Mouse (Mus musculus): ENCODE measurements around the gene Aox2. TPM values are rescaled to one million over a fixed set of nuclear protein-coding genes. Genes with fewer than 3 reads are reported as not detected.

Gene Aox2
- total RNA-seq, 2 experiments from 2014 or later, result 0.05 TPM; not detected in 1

DNA sequence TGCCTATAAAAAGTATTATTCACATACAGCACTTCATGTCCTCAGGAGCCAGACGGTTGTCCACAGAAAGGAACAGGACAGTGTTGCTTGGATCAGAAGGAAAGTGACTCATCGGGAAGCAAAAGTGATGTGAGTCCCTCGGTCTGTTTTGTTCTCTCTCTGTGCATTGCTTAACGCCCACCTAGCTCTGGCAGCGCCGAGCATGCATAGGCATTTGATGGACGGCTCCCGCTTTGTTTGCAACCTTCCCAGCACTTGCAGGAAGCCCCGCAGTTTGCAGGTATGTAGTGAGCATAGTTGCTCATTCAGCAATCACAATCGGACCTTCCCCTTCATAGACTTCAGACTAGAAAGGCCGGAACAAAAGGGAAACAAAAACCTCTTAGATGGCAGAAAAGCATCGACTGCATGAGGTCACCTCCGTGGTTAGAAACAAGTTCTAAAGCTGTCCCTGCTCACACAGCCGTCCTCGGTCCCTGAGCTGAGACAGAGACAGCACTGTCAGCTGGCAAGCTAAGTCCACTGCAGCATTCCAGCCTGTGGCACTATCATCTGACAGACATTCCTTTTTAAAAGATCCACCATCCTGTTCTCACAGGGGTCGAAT lies 11.8 kb downstream of the Aox2 start:
- DNase-seq, result no peak

GRCm38 (mm10) chr1:58291394-58292300 lies 13.5 kb downstream of the Aox2 start:
- DNase-seq, result peak; percentile 39

- DNase-seq, result no peak
Observed at GRCm38 (mm10) chr1:58294730-58295129, 16.6 kb downstream of the Aox2 start.

- DNase-seq, result peak; percentile 80
Observed at GRCm38 (mm10) chr1:58296278-58296677, 18.2 kb downstream of the Aox2 start.

DNA sequence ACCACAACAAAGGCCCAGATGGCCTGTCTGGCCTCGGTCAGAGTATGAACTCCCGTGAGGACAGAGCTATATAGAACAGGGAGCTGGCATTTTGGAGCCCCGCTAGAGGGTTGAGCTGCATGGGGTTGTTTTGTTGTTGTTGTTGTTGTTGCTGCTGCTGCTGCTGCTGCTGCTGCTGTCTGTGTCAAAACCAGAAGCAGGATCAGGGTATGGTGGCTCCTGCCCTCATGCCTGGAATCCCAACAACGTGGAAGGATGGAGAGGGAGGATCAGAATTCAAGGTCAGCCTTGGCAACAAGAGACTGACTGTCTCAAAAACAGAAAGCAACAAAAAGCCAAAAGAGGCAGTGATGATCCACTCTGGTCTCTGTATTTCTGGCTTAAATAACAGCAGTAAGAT lies 18.7 kb downstream of the Aox2 start:
- peak; percentile 2 for DNase-seq

DNA sequence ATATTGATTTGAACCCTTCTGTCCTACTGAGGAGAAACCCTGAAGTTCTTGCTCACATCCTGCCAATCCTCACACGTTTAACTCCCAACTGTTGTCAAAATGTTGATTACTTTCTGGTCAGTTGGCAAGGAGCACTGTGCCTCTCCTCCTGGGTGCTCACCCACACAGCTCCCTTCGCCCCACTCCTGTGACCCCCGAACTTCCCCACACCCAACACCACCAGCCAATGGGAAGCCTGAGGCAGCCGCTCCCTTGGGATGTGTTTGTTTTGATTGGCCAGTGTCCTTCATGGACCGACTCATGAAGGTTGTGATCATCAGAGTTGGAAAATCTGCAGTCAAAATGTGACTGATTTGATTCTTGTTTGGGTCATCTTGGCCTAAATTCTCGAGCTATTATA lies 20.2 kb downstream of the Aox2 start:
- DNase-seq, result no peak

DNA sequence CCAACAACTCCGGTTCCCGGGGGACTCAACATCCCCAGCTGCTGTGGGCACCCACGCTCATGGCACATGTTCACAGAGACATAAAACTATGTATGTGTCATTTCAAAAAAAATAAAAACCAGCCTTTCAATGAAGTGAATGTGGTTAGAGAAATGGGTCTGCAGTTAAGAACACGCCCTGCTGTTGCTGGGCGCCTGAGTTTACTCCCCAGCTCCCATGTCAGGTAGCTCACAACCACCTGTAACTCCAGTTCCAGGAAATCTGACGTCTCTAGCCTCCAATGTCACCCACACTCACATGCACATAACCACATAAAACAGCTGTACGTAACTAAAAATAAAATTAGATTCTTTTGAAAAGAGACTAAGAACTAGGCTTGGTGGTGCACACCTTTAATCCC lies 22.9 kb downstream of the Aox2 start:
- DNase-seq, result no peak

- DNase-seq, result no peak
Observed at GRCm38 (mm10) chr1:58302015-58302414, 23.9 kb downstream of the Aox2 start.

DNA sequence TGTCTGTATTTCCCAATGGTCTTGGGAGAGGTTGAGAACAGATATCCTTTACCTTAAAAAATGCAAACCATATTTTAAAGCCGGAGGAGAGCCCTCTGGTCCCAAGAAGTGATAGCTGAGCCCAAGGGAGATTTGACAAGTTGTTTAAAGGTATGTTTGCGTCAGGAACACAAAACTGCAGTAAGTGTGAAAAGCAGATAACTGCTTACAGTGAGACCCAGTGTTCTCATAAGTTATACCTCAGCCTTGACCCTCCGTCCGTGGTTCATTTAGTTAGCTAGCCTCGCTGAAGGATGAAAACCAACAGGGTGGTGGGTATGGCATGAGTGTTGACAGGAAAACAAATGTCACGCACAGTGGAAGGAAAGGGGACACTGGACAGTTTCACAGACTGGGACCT lies 24.9 kb downstream of the Aox2 start:
- no peak for DNase-seq

GRCm38 (mm10) chr1:58303726-58304125 lies 25.6 kb downstream of the Aox2 start:
- DNase-seq, result peak; percentile 34

DNA sequence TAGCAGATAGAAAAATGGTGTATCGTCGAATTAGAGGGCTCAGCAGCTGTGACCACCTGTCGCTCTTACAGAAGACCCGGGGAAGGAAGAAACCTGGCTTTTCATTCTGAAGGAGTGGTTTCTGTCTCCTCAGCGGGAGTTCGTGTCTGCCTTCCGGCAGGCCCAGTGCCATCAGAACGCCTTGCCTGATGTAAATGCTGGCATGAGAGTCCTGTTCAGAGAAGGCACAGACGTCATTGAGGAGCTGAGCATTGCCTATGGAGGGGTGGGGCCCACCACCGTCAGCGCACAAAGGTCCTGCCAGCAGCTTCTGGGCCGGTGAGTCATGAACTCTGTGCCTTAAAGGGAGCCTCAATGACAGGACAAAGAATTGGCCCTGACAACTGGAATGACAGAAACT lies 26.2 kb downstream of the Aox2 start:
- peak; percentile 53 for DNase-seq

GRCm38 (mm10) chr1:58307181-58307580 lies 29.1 kb downstream of the Aox2 start:
- peak; percentile 2 for DNase-seq

DNA sequence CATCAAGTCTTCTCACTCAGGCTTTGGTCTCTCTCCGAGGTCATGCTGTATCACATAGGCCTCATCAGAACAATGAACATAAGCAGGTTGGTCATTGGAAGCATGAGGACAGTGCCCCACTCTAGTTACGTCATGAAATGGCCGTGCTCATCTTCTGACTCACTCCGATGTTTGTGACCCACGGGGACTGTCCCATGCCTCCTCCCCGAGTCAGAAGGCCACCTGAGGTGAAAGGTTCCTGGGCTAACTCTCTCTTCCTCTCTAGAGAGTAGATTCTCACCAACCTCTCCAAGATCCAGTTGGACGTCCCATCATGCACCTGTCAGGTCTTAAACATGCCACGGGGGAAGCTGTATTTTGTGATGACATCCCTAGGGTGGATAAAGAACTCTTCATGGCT lies 30.5 kb downstream of the Aox2 start:
- peak; percentile 2 for DNase-seq

DNA sequence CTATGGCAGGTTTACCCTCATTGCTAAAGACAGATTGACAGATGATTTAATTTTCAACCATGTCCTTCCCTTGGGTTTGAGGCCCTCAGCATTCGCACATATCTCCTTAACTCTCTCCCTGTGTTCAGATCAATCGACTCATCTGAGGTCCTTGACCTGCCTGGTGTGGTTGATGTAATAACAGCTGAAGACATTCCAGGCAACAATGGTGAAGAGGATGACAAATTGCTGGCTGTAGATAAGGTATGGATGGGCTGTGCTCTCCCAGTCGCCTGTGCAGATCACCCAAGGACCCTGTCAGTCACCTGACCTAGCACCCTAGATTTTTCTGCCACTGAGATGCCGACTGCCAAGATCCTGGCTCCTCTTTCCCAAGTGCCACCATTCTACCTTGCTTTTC lies 31.7 kb downstream of the Aox2 start:
- DNase-seq, result no peak

DNA sequence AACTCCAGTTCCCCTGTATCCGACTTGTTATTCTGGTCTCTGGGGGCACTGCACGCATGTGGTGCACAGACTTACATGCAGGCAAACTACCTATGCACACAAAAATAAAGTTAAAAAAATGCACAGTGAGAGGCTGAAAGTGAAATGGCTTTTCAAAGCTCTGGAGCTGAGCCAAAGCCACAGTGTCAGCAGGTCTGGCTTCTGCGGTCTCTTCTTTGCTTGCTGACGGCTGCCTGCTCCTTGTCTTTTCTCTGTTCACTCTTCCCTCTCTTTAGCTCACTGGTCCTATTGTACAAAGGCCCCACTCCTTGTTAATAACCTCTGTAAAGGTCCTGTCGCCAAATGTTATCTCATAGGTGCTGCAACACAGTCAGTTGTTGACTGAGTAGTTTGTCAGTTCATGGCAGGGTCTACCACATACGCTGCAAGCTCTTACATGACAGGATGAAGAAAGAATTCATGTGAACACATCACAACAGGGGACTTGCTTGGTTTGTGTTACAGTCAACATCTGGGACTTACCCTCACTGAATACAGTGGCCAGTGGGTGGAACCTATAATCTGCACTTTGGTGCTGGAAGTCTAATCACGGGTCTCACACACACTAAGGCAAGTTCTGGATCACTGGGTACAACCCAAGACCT lies 33.2 kb downstream of the Aox2 start:
- peak; percentile 3 for DNase-seq

- peak; percentile 2 for DNase-seq
Observed at GRCm38 (mm10) chr1:58313173-58313572, 35.0 kb downstream of the Aox2 start.

- peak; percentile 1 for DNase-seq
Observed at GRCm38 (mm10) chr1:58315532-58315931, 37.4 kb downstream of the Aox2 start.

GRCm38 (mm10) chr1:58333222-58333621 lies 55.1 kb downstream of the Aox2 start:
- peak; percentile 2 for DNase-seq

DNA sequence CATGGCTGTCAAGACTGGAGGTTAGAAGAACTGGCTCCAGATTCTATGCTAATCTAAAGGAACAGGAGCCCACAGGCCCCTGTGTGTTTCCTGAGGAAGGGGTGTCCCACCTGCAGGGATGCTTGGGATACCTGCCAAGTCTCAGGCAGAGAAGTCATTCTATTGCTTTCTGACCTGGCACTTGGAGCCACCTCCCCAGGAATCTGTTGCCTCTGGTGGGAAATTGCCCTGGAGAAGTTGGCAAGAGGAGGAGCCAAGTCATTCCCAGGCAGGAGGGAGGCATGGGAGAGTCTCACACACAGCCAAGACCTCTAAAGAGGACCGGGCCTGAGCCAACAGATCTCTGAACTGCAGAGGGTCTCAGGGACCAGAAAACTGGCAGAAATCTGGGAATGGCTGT lies 61.8 kb downstream of the Aox2 start:
- DNase-seq, result peak; percentile 5

GRCm38 (mm10) chr1:58341576-58341975 lies 63.5 kb downstream of the Aox2 start:
- DNase-seq, result peak; percentile 37

DNA sequence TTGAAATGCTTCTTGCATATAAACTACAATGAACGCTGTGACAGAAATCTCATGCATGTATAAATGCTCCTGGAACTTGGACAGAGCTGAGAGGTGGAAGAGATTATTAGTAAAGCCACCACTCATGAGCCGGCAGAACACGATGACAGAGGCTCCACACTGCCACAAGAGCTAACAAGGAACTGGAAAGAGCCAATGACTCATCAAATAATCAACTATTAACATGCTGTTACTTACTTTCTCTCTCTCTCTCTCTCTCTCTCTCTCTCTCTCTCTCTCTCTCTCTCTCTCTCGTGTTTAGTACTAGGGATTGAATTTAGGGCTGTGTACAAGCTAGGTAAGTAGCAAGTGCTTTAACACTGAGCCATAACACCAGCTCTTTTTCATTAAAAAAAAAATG lies 65.7 kb downstream of the Aox2 start:
- no peak for DNase-seq

- no peak for DNase-seq
Observed at GRCm38 (mm10) chr1:58344570-58344969, 66.4 kb downstream of the Aox2 start.

GRCm38 (mm10) chr1:58346159-58346558 lies 68.0 kb downstream of the Aox2 start:
- DNase-seq, result no peak

- no peak for DNase-seq
Observed at GRCm38 (mm10) chr1:58348712-58349111, 70.6 kb downstream of the Aox2 start.
